In the genomic region with DNA sequence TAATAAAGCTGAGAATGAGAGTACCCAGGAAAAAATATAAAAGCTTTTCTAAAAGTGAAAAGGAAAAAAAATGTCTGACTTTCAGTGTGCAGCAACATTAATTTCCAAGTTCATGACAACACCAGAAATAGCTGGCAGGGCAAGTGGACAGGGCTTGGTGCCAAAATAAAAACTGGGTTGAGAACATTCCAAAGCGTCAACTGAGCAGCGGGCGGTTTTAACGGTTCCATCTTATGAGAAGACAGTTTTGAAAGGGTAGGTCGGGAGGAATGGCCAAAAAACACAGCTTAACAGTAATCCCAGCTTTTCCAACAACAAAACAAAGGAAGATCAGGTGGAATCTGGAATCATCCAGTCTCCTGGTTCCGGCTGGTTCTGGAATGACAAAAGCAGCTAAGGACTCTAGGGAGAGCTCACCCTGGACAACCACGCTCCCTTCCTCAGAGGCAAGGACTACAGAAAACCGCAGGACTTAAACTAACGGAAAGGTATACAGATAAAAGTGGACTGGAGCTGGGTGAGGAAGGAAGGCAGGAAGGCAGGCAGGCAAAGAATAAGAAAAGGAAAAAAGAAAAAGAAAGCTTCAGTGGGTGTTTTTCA, we compare ENCODE assay signal across 10 mouse cellular contexts. TPM values are rescaled to one million over a fixed set of nuclear protein-coding genes. Genes with fewer than 3 reads are reported as not detected.
DNase-seq lines count a peak whose midpoint lies in the region; ATAC-seq and TF ChIP-seq lines count a peak whose summit lies in the region.
"Had no signal": no experiment of that assay in that cellular context is flagged by ENCODE, and none has a peak within 500 bp of the region (broad histone marks: within the 10 kb centered on the region; RNA-seq: fewer than 3 reads in every experiment).

No protein-coding gene starts in this region.

- H3K4me3 ChIP-seq in embryonic fibroblast, embryonic 13.5 days (ENCODE audit: insufficient read depth, low read length) = no peak overlapping the region
- H3K4me3 ChIP-seq: neural tube, embryonic 13.5 days had no signal

- DNase-seq in left cerebral cortex, postnatal 14 days (ENCODE audit: low spot score in 2 of 2) = peak; percentile 15 to 28
- no peak for DNase-seq in left cerebral cortex, adult 18-20 months (ENCODE audit: low spot score in 2 of 2)
- peak; percentile 96 for DNase-seq in adipocyte (ENCODE audit: low spot score)
- peak; percentile 88 for DNase-seq in heart, postnatal 4 days
- no peak for DNase-seq in right cerebral cortex, postnatal 36 days (ENCODE audit: low spot score in 2 of 2)

- TF ChIP-seq CTCF in embryonic fibroblast, embryonic 13.5 days (IDR thresholded peaks at IDR 0.05; ENCODE audit: borderline replicate concordance, insufficient read depth, low read length) = no peak

- no peaks in the 10 kb centered on the region for H3K4me1 ChIP-seq in embryonic fibroblast, embryonic 13.5 days (ENCODE audit: control insufficient read depth, insufficient read depth, low read length)

- peak overlapping the region; percentile 59 for H3K27ac ChIP-seq in embryonic fibroblast, embryonic 13.5 days (ENCODE audit: insufficient read depth, low read length)
- H3K27ac ChIP-seq: neural tube, embryonic 13.5 days had no signal

- ATAC-seq in megakaryocyte progenitor cell, adult 5-6 weeks (replicated peaks; ENCODE audit: poor library complexity) = peak; percentile 42; the same call in 1 of the 2 replicates
- no peak for ATAC-seq in monocyte, adult 5-6 weeks (replicated peaks; ENCODE audit: insufficient number of reproducible peaks, low FRiP score, low TSS enrichment, poor library complexity, severe bottlenecking)

- TF ChIP-seq POLR2A in embryonic fibroblast, embryonic 13.5 days (IDR thresholded peaks at IDR 0.05; ENCODE audit: low read depth, low read length) = no peak

- intact Hi-C loops in left cerebral cortex, postnatal 14 days (cut with DNase I) = no loop called here

RNA-seq across cellular contexts. Expression of a gene that starts 19.7 kb away (rescaled TPM):
- total RNA-seq in left cerebral cortex, postnatal 14 days (2021) = 10 to 100 TPM; 77.1 to 88.6 TPM
- 100 to 1,000 TPM; 117 to 124 TPM for total RNA-seq in left cerebral cortex, adult 18-20 months (2021)
- 53.1 and 56.2 TPM in 2 replicates for polyA plus RNA-seq in embryonic fibroblast, embryonic 13.5 days (2011; ENCODE audit: insufficient read length, low read depth, missing spikeins)
- 10 to 100 TPM; 96.7 to 98.2 TPM for total RNA-seq in heart, postnatal 4 days (2021)
- total RNA-seq in megakaryocyte progenitor cell, adult 5-6 weeks (2015) = 141 and 146 TPM in 2 replicates
- total RNA-seq in megakaryocyte progenitor cell, adult 5-6 weeks (2017) = 68.5 and 76.9 TPM in 2 replicates
- total RNA-seq in monocyte, adult 5-6 weeks (2017) = 97.7 to 153 TPM (median 113 TPM) in 3 replicates

RNA-seq across cellular contexts. Expression of a gene that starts 32.5 kb away (rescaled TPM):
- not detected for total RNA-seq in left cerebral cortex, postnatal 14 days (2021)
- total RNA-seq in left cerebral cortex, adult 18-20 months (2021) = not detected
- polyA plus RNA-seq in embryonic fibroblast, embryonic 13.5 days (2011; ENCODE audit: insufficient read length, low read depth, missing spikeins) = not detected in 2 replicates
- total RNA-seq in heart, postnatal 4 days (2021) = not detected
- total RNA-seq in megakaryocyte progenitor cell, adult 5-6 weeks (2015) = not detected in 2 replicates
- total RNA-seq in megakaryocyte progenitor cell, adult 5-6 weeks (2017) = not detected in 2 replicates
- total RNA-seq in monocyte, adult 5-6 weeks (2017) = not detected in 3 replicates
- polyA plus RNA-seq: intestine, embryonic 14.5 days; neural tube, embryonic 13.5 days had no signal

RNA-seq across cellular contexts. Expression of a gene that starts 33.8 kb away (rescaled TPM):
- total RNA-seq in left cerebral cortex, postnatal 14 days (2021) = 10 to 100 TPM; 12.2 to 14.2 TPM
- 10 to 100 TPM; 11.9 to 13.4 TPM for total RNA-seq in left cerebral cortex, adult 18-20 months (2021)
- polyA plus RNA-seq in embryonic fibroblast, embryonic 13.5 days (2011; ENCODE audit: insufficient read length, low read depth, missing spikeins) = 29.8 and 60.5 TPM in 2 replicates
- total RNA-seq in heart, postnatal 4 days (2021) = 10 to 100 TPM; 11.8 to 13.0 TPM
- 0.37 and 0.49 TPM in 2 replicates for total RNA-seq in megakaryocyte progenitor cell, adult 5-6 weeks (2015)
- 0.25 and 0.57 TPM in 2 replicates for total RNA-seq in megakaryocyte progenitor cell, adult 5-6 weeks (2017)
- total RNA-seq in monocyte, adult 5-6 weeks (2017) = 0.10 to 0.78 TPM (median 0.32 TPM) in 3 replicates

RNA-seq across cellular contexts. Expression of a gene that starts 37.6 kb away (rescaled TPM):
- total RNA-seq in left cerebral cortex, postnatal 14 days (2021) = 1 to 10 TPM; 5.5 to 7.2 TPM
- 1 to 10 TPM; 5.9 to 7.8 TPM for total RNA-seq in left cerebral cortex, adult 18-20 months (2021)
- polyA plus RNA-seq in embryonic fibroblast, embryonic 13.5 days (2011; ENCODE audit: insufficient read length, low read depth, missing spikeins) = 8.0 and 10.1 TPM in 2 replicates
- 10 to 100 TPM; 13.6 to 14.2 TPM for total RNA-seq in heart, postnatal 4 days (2021)
- 21.4 and 23.9 TPM in 2 replicates for total RNA-seq in megakaryocyte progenitor cell, adult 5-6 weeks (2015)
- 15.4 and 18.5 TPM in 2 replicates for total RNA-seq in megakaryocyte progenitor cell, adult 5-6 weeks (2017)
- total RNA-seq in monocyte, adult 5-6 weeks (2017) = 13.7 to 24.6 TPM (median 14.9 TPM) in 3 replicates

RNA-seq across cellular contexts. Expression of a gene that starts 37.7 kb away (rescaled TPM):
- 10 to 100 TPM; 12.8 to 13.4 TPM for total RNA-seq in left cerebral cortex, postnatal 14 days (2021)
- 10 to 100 TPM; 11.7 to 13.4 TPM for total RNA-seq in left cerebral cortex, adult 18-20 months (2021)
- polyA plus RNA-seq in embryonic fibroblast, embryonic 13.5 days (2011; ENCODE audit: insufficient read length, low read depth, missing spikeins) = 15.4 and 16.4 TPM in 2 replicates
- total RNA-seq in heart, postnatal 4 days (2021) = 1 to 10 TPM; 8.6 to 9.1 TPM
- 17.5 and 18.1 TPM in 2 replicates for total RNA-seq in megakaryocyte progenitor cell, adult 5-6 weeks (2015)
- 17.9 and 20.7 TPM in 2 replicates for total RNA-seq in megakaryocyte progenitor cell, adult 5-6 weeks (2017)
- 23.5 to 31.7 TPM (median 26.6 TPM) in 3 replicates for total RNA-seq in monocyte, adult 5-6 weeks (2017)

Comparison
In these comparisons a context has a peak if more than half of its experiments do, and no peak if none do; other contexts are left out.
1. DNase-seq: peak in left cerebral cortex, postnatal 14 days (2 of 2), adipocyte (single experiment) and heart, postnatal 4 days (single experiment); none in left cerebral cortex, adult 18-20 months (0 of 2) and right cerebral cortex, postnatal 36 days (0 of 2).